Mouse (Mus musculus) thymus, postnatal 36 days (tissue): ENCODE measurements around the gene Ano9.
A peak's percentile ranks its signal among the peaks of the same experiment; 100 is the strongest.

ENCODE experiments used
- DNase-seq, 2 experiments: peaks; one replicate each; pipeline ENCODE4 v3.0.0; 2022; ENCODE audit warnings: mixed read lengths in 2 of 2

Gene Ano9

DNA sequence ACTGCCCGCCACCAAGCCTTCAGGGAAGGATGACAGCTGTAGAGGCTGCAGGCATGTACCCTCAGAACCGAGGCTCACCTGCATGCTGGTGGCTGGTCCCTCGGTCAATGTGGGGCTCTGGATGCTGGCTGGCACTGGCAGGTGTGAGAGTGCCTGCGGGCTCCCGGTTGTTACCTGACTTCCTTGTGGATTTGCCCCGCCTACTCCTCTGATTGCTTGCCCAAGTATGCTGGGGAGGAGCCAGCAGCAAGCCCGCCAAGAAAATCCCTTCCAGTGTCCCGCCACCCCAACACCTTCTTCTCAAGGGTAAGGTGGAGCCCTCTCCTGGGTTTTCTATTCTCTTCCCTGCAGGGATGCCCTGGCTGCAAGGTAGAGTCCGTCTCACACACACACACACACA lies at the start of gene Ano9:
Ano9 (minus strand) TSS at position 171 of the 400 bp plus-strand sequence.
- DNase-seq = no peak

DNA sequence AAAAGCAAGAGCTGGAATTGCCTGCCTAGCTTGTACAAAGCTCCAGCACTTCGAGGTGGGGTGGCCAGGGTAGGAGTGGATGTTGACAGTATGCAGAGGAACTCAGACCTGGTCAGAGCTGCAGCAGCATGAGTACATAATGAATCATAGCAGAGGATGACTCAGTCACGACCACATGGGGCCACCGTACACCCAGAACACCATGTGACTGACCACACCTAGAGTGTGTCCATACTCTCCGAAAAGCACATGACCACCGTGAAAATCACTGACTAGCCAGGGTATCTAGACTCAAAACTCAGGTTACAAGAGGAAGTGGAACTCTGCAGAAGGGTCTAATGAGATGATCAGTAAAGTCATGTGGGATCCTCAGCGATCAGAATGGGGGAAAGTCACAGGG lies 47.2 kb upstream of the Ano9 start:
- DNase-seq = no peak

DNA sequence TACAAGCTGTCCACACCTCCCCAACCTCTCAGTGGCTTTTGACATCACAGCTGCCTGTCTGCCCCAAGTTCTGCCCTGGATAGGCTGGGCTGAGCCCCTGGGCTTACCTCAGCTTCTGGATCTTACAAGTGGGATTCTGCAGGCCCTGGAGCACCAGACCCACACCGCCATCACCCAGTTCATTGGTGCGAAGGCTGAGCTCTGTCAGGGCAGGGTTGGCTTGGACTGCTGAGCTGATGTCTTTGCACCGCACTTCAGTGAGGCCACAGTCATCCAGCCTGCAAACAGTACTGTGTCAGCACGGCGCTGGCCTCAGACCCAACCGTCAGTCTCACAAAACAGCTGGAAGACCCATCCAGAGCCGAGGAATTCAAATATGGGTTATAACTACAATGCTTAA lies 46.8 kb upstream of the Ano9 start:
- no peak for DNase-seq

DNA sequence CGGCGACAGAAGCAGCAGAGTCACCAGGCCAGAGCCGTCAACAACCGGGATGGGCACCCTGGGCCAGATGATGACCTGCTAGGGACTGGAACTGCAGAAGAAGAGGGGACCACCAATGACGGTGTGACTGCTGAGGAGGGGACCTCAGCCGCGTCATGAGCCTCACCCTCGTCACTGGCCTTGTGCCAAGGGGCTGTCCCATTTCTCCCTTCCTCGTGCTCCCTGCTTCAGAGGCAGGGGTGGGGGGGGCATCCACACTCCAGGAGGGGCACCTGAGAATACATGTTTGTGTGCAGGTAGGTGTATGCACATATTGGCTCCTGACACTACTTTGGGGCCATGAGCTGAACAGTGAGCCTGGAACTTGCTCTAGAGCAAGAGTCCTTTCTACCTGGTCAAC lies 37.8 kb upstream of the Ano9 start:
- no peak for DNase-seq

DNA sequence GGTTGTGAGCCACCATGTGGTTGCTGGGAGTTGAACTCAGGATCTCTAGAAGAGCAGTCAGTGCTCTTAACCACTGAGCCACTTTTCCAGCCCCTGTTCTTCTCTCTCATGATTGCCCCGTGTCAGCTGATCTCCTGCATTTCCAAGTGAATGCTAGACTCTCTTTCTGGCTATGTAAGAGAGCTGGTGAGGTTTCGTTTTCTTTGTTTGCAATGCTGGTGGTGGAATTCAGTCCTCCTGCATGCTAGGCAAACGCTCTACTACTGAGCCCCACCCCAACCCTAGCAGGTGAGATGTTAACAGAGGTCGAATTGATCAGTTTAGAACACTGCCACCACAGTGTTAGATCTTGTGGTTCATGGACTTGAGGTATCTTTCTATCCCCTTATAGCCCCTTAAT lies 31.0 kb upstream of the Ano9 start:
- DNase-seq = no peak

DNA sequence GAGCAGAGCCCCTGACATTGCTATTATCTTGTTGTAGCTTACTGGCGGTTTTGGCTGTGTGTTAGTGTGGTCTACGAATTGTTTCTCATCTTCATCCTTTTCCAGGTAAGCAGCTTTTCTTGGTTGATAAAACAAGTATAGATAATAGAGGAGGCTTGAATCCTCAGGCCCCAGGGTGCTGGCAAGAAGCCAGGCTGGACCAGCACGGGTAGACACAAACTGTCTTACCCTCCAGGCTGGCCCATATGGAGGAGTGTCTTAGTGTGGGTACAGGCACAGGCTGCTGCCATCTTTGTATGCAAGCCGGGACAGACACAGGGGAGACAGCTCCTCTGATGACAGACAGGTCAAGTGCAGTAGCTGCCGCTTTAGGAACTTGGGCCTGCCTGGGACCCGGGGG lies 29.4 kb upstream of the Ano9 start:
- DNase-seq = no peak

DNA sequence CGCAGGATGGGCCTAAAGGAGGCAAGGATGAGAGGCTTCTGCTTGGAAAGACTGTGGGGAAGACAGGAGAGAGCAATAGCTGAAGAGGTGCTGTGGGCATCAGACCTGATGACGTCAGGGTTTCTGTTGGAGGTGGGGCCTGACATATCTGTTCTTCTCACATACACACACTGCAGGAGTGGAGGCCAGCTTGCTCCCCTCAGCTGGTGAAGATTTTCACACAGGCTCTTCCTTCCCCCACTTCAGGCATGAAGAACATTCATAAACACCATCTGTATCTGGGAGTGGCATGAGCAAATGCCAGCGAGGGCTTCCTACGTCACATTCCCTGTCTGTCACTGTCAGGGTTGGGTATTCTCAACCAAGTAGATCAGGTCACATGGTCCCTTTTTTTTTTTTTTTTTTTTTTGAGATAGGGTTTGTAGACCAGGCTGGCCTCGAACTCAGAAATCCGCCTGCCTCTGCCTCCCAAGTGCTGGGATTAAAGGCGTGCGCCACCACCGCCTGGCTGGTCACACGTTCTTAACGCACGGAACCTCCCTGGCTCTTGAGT lies 28.5 kb upstream of the Ano9 start:
- DNase-seq = no peak

DNA sequence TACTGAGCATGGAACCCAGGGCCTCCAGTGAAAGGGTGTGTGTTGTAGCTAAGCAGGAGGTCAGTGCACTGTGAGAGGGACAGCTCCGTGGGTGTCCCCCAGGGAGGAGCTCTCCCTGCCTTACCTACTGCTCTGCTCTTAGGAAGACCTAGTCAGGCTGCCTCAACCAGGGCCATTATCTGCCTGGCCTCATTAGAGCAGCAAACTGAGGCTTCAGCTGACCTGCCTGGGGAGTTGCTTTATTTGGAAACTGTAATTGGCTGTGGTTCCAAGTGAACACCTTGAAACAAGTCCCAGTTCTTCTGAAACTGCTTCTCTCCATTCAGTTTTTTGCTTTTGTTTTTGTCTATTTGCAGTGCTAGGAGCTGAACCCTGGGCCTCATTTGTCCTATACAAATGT lies 27.8 kb upstream of the Ano9 start:
- no peak for DNase-seq

DNA sequence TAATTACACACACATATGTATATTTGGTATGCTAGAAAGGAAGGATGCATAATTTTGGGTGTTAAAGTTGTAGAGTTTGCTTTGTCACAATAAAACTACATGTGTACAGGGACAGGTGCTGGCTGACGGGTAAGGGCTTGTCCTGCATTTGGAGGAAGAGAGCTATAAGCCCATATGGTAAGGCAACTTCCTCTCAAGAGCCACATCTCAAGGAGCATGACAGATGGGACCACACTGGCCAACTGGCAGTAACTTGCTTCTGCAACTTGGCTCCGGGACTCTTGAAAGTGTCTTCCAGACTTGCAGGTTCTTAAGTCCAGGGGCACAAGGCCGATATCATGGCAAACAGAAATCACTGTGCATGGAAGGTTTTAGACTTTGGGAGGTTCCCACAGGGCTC lies 27.0 kb upstream of the Ano9 start:
- no peak for DNase-seq

DNA sequence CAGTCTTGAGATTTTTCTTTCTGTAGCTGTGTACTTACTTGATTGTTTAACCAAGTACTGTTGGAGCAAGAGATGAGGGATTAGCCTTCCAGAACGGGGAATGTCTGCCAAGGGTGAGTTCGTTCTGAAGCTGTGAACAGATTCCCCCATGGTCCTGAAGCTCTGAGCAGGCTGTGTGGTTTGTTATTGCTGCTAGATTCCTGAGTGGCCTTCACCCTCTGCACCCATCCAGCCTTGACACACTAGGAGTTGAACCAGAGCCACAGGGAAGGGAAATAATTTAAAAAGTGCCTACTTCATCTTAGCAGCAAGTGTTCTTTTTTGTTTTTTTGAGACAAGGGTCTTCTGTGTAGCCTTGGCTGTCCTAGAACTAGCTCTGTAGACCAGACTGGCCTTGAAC lies 26.3 kb upstream of the Ano9 start:
- DNase-seq = no peak

DNA sequence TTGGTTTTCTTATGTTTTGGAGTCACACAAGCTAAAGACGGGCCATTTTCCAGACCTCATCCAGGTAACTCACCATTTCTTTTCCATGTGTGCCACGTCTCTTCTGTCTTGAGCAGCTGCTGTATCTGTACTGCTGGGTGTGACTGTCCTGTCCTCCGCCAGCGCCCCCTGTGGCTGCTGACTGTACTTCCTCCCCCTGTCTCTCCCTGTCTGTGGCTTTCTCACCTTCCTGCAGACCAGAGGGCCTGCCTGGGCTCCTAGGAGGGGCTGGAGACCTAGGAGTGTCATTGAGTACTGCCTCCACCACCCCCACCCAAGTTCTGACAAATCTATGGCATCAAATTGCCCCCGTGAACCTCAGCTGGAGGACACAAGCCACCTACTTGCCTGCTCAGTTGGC lies 25.5 kb upstream of the Ano9 start:
- DNase-seq = peak; percentile 64

DNA sequence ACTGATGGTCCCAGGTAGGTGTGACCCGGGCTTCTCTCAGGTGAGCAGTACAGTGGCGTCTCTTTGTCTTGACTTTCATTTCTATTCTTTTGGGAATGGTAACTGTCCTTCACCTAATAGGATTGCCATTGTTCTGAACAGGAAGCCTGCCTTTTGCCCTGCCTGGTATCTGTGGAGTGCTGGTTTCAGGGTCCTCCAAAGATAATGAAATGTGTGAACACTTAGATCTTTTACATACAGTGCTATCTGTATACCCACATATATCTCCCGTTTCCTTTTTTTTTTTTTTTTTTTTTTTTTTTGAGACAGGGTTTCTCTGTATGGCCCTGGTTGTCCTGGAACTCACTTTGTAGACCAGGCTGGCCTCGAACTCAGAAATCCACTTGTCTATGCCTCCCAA lies 23.7 kb upstream of the Ano9 start:
- no peak for DNase-seq

DNA sequence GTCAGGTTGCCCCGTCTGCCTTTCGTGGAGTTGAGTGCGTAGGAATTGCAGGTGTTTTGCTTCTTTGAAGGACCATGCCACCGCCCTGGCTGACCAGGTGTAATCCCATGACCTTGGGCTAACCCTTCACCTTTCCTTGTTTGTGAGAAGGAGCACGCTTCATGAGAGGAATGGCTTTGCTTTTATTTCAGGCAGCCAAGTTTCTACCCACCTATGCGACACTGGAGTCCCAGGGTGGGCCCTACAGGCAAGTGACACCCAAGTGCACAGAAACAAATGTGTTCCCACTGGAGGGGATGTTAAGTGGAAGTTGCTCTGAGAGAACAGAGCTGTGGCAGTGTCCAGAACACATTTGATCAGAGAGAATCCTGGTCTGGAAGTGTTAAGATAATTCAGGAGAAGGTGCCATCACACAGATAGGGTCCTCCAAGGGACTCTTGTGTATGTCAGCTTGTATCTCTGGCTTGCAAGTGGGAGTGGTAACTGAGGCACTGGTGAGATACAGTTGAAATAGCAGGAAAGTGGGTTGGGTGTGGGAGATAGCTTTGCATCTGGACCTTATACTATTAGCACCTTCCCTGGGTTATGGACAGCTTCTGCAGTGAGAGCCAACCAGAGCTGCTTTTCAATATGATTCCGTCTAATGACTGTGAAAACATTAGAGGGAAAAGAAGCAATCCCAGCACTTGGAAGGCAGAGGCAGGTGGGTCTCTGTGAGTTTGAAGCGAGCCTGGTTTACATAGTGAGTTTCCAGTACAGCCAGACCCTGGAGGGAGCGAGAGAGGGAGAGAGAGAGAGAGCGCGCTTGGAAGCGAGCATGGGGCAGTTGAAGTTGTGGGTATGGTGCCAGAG lies 14.5 kb upstream of the Ano9 start:
- no peak for DNase-seq

DNA sequence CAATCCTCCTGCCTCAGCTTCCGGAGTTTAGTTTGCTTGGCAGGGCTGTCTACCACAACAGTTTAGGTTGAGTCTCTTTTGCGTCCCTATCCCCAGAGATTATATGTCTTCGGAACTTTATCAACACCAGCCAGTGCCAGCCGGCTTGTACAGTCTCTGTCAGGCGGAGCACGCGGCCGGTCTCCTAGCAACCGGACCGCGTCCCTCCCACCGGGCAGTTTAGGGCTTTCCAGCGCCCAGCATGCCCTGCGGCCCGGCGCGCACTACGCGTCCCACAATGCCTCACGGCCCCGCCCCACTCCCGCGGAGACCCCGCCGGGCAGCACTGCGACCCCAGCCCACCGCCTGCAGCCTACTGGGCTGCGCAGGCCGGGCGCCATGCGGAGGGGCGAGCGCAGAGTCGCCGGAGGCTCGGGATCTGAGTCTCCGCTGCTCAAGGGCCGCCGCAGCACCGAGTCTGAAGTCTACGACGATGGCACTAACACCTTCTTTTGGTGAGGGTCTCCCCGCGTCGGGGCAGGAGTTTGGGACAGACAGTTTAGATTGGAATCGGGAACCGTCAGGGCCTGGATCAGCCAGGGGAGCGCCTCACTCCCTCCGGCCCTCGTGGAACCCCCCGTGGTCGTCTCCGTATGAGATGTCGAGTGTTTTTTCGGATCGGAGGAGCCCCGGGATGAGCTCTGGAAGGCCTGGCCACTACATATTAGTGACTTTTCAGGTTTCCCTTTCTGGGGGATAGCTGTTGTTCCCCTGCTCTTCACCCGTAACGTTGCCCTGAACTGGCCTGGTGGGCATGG lies 13.6 kb upstream of the Ano9 start:
- DNase-seq = peak; percentile 85 to 90

DNA sequence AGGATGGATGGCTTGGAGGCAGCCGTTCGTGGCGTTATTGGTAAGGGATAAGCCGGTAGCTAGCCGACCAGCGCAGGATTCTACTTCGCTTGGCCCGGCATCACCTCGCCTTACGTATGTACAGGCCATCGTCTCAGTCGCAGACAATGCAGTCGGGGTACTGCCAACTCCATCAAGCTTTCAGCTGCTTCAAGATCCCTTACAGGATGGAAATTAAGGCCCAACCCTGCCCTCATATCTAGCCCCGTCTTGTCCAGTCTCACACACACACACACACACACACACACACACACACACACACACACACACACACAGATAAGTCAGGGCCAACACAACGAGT lies 5.9 kb upstream of the Ano9 start:
- DNase-seq = no peak

DNA sequence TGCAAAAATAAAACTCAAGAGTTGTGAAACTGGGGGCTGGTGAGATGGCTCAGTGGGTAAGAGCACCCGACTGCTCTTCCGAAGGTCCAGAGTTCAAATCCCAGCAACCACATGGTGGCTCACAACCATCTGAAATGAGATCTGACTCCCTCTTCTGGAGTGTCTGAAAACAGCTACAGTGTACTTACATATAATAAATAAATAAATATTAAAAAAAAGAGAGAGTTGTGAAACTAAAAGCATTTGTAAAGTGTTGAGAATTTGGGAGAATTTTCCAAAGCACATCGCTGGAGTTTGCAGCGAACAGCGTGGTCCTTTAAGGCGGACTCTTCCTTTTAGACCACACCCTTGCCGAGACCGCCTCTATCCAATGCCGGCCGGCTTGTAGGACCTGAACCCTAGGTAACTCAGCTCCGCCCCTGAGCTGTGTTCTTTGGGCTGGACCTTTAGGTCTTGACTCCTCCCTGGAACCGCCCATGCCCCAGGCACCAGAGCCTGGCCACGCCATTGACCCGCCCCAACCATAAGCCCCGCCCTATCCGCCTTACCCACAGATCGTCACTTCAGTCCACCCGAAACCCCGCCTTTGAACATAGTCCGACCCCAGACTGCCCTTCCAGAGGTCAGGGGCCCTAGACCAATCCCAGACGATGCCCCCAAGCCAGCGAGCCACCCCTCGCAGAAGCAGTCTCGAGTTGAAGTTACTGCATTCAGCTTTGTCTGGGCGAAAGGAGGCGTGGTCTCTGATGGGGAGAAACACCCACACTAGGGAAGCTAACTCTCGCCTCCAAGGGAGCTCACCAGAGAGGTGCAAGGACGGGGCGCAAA lies 5.3 kb upstream of the Ano9 start:
- peak; percentile 90 to 91 for DNase-seq

DNA sequence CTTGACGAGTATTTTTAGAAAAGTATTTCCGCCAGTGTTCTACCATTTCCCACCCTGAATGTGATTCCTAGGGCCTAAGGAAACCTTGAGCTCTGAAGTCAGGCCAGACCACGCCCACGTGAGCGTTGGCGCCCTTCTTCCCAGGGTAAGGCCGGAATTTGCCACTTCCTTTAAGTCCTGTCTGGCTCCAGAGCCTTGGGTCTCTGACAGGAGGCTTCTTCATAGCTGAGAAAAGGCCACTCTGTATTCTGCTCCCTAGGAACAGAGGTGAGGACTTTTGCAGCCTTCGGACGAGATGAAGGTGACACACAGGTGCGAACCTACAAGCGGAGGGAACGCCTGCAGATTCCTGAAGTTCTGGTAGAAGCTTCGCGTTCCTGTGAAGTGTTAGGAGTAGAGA lies 4.6 kb upstream of the Ano9 start, which contains the start of gene Ptdss2:
Ptdss2 (plus strand) TSS at position 138 of the 400 bp plus-strand sequence.
- no peak for DNase-seq

DNA sequence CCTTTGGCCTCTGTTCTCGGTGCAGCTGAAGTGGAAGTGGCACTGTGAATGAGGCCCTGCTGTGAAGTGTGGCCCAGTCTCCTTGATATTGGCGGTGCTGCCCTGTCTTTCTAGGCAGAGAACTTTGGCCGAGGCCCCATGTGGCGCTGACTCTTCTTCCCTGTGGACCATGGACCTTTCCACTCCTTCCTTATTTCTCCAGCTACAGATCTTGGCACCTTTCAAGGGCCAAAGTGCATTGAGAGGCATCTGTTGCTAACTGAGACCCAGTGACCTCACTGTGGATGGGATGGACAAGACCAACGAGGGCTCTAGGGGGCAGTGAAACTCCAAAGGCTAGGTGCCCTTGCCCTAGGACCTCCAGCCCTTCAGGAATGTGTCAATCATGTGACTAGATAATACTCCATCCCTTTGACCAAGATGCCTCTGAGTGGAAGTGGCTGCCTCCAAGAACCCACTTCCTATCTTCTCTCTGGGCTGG lies 3.5 kb upstream of the Ano9 start:
- no peak for DNase-seq

DNA sequence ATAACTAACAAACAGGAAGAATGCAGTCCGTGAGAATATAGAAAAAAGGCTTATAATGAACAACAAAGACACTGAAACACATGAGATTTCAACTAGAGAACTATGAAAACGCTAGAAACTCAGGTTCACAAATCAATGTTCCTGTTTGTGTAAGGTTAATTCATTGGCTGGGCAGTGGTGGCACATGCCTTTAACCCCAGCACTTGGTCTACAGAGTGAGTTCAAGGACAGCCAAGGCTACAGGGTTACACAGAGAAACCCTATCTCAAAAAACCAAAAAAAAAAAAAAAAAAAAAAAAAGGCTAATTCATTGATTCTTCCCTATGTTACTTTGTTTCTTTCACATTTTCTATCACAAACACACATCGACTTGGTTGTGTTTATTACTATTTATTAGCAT lies 3.0 kb upstream of the Ano9 start:
- no peak for DNase-seq

DNA sequence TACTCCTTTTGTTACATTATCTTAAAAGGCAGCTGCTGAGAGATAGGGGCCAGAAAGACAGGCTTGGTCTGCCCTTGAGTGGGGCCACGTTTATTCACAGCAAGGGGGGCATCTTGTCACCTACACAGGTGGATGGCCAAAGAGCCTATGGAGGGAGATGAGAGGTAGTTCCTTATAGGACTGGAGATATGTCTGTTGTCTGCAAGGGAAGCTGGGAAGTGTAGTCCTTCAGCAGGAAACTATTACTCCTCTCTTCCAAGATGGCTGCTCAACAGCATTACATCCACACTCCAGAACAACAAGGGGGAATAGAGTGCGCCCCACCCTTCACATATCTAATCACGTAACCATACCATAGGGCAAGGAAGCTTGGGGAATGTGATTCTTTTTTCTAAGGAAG lies 1.9 kb upstream of the Ano9 start:
- no peak for DNase-seq

DNA sequence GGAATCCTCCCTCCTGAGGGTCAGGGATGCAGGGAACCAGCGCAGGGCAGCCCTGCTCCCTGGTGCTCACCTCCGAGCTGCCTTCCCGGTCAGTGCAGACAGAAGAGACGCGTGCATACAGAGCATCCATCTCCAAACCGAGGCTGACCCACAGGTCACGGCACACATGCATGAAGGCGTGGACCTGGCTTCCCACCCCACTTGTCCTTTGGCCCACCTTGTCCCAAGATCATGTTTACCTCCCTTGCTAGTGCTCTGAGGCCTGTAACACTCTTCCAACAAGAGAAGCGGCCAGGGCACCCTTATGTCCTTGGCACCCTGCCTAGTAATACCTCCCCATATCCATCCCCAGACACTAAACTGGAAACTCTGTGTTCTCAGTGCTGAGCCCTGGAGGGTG lies 1.7 kb downstream of the Ano9 start:
- DNase-seq = no peak

DNA sequence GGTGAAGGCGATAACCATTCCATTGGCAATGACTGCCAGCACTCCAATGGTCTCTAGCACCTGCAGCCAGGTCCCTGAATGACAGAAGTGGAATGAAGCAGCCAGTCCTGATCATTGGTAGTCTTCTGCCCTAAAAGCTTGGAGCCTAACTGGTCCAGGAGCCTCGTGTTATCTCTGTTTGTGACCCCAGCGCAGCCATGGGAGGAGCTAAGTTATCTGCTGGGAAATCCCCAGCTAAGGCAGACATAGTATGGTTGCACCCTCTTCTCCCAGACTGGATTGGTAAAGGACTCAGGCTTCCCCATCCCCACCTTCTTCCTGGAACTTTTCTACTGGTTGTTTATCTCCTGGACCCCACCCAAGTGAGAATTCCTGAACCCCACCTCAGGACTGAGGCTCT lies 14.4 kb downstream of the Ano9 start:
- DNase-seq = no peak
